In genomic region chr15:79042721-79043491, GRCm38 (mm10) we compare ENCODE assay signal across 8 mouse cellular contexts. TPM values are rescaled to one million over a fixed set of nuclear protein-coding genes. Genes with fewer than 3 reads are reported as not detected.
DNase-seq lines count a peak whose midpoint lies in the region; ATAC-seq and TF ChIP-seq lines count a peak whose summit lies in the region.

No protein-coding gene starts in this region.

- ATAC-seq in heart, embryonic 13.5 days (ENCODE audit: extremely low read depth, insufficient number of reproducible peaks, low FRiP score, low TSS enrichment): no peak
- ATAC-seq in intestine, embryonic 16.5 days: no peak
- ATAC-seq in midbrain, embryonic 13.5 days: peak; percentile 18; the same call in 1 of the 2 replicates

- peaks cover 32% of the 10 kb centered on the region for H3K4me1 ChIP-seq in heart, embryonic 13.5 days
- H3K4me1 ChIP-seq in ES-E14 (ENCODE audit: control insufficient read depth in 2 of 2, insufficient read depth in 2 of 2, low read length in 2 of 2, poor library complexity in 1 of 2): peaks cover 2 to 21% of the 10 kb centered on the region in 2 experiments; a peak in 2 of 4 replicates
- peaks cover 29% of the 10 kb centered on the region for H3K4me1 ChIP-seq in intestine, embryonic 16.5 days (ENCODE audit: control insufficient read depth, insufficient read depth, low read length)
- H3K4me1 ChIP-seq in midbrain, embryonic 13.5 days (replicated peaks): peaks cover 39% of the 10 kb centered on the region

- peaks cover 85% of the 10 kb centered on the region for H3K27me3 ChIP-seq in heart, embryonic 13.5 days (replicated peaks)
- peaks cover 15% of the 10 kb centered on the region for H3K27me3 ChIP-seq in intestine, embryonic 16.5 days (replicated peaks; ENCODE audit: control insufficient read depth, insufficient read depth, low read length)
- peaks cover 56% of the 10 kb centered on the region for H3K27me3 ChIP-seq in midbrain, embryonic 13.5 days

- 1% methylated on average over 105 of the region's 105 CpGs for WGBS in heart, embryonic 13.5 days
- WGBS in intestine, embryonic 16.5 days: under 1% methylated on average over 102 of the region's 105 CpGs
- WGBS in midbrain, embryonic 13.5 days: under 1% methylated on average over 96 of the region's 105 CpGs

- H3K4me2 ChIP-seq in heart, embryonic 13.5 days: peak overlapping the region; percentile 95
- peak overlapping the region; percentile 96 for H3K4me2 ChIP-seq in intestine, embryonic 16.5 days (ENCODE audit: low read depth, low read length)
- peak overlapping the region; percentile 81 for H3K4me2 ChIP-seq in midbrain, embryonic 13.5 days (replicated peaks)

- H3K27ac ChIP-seq in heart, embryonic 13.5 days (replicated peaks): no peak overlapping the region
- no peak overlapping the region for H3K27ac ChIP-seq in ES-E14 (ENCODE audit: insufficient read depth, low read depth, low read length, poor library complexity, severe bottlenecking)
- peak overlapping the region; percentile 56 for H3K27ac ChIP-seq in intestine, embryonic 16.5 days (ENCODE audit: low read length)
- 0 out of 2 replicates have a peak overlapping the region, but pooled peaks have one; percentile 17 for H3K27ac ChIP-seq in midbrain, embryonic 13.5 days

- peak overlapping the region; percentile 63 for H3K4me3 ChIP-seq in heart, embryonic 13.5 days
- peak overlapping the region; percentile 80 to 87 for H3K4me3 ChIP-seq in ES-E14 (ENCODE audit: insufficient read depth in 1 of 2, low read depth in 1 of 2, low read length in 2 of 2, poor library complexity in 1 of 2, severe bottlenecking in 1 of 2)
- H3K4me3 ChIP-seq in intestine, embryonic 16.5 days (ENCODE audit: low read length): peak overlapping the region; percentile 62
- H3K4me3 ChIP-seq in midbrain, embryonic 13.5 days (replicated peaks): peak overlapping the region; percentile 53

- peak overlapping the region; percentile 76 for H3K9ac ChIP-seq in heart, embryonic 13.5 days
- H3K9ac ChIP-seq in ES-E14 (ENCODE audit: insufficient read depth, low read depth, low read length, poor library complexity, severe bottlenecking): peak overlapping the region; percentile 75
- H3K9ac ChIP-seq in intestine, embryonic 16.5 days (ENCODE audit: low read depth, low read length): peak overlapping the region; percentile 74
- H3K9ac ChIP-seq in midbrain, embryonic 13.5 days (replicated peaks): peak overlapping the region; percentile 60

- no peaks in the 10 kb centered on the region for H3K9me3 ChIP-seq in heart, embryonic 13.5 days
- H3K9me3 ChIP-seq in ES-E14 (ENCODE audit: control insufficient read depth, insufficient read depth, low read depth, low read length): no peaks in the 10 kb centered on the region
- H3K9me3 ChIP-seq in intestine, embryonic 16.5 days (ENCODE audit: control insufficient read depth, low read length): no peaks in the 10 kb centered on the region
- no peaks in the 10 kb centered on the region for H3K9me3 ChIP-seq in midbrain, embryonic 13.5 days

- no peak for DNase-seq in heart, postnatal 14 days
- DNase-seq in ES-E14 (ENCODE audit: low read depth, low spot score): no peak
- DNase-seq in embryo, embryonic 11 days: peak; percentile 70
- DNase-seq in spleen, adult 12 weeks (ENCODE audit: low spot score): no peak
- DNase-seq in gastrocnemius, adult 8-10 months (ENCODE audit: low spot score in 2 of 2): no peak

- no peaks in the 10 kb centered on the region for H3K36me3 ChIP-seq in heart, embryonic 13.5 days
- no peaks in the 10 kb centered on the region for H3K36me3 ChIP-seq in ES-E14 (ENCODE audit: control insufficient read depth, insufficient read depth, low read length, poor library complexity, severe bottlenecking)
- no peaks in the 10 kb centered on the region for H3K36me3 ChIP-seq in intestine, embryonic 16.5 days (ENCODE audit: control insufficient read depth, insufficient read depth, low read length)
- H3K36me3 ChIP-seq in midbrain, embryonic 13.5 days: no peaks in the 10 kb centered on the region

- intact Hi-C loops in heart, postnatal 14 days (cut with DNase I): no loop called here

- in situ Hi-C loops in ES-E14 (cut with MboI; ENCODE audit: low sequenced_read_pairs in 2 of 2, unreplicated experiment in 2 of 2): no loop called here

TF ChIP-seq in ES-E14, 5 proteins besides CTCF, POLR2A, EP300 and RAD21:
- TF ChIP-seq CHD2 (IDR thresholded peaks at IDR 0.05; ENCODE audit: low read depth, low read length) (no peak), HCFC1 (IDR thresholded peaks at IDR 0.05; ENCODE audit: borderline replicate concordance, insufficient read depth, low read length) (no peak), ZNF384 (IDR thresholded peaks at IDR 0.05; ENCODE audit: low read depth, low read length) (no peak), ZC3H11A (IDR thresholded peaks at IDR 0.05; ENCODE audit: borderline replicate concordance, low read depth, low read length) (no peak), MAFK (IDR thresholded peaks at IDR 0.05; ENCODE audit: insufficient read depth, low read depth, low read length) (no peak)
TF ChIP-seq in ES-E14: peak in this region for 0.

RNA-seq across cellular contexts. Expression of gene Galr3, which starts 1.2 kb away (rescaled TPM):
- not detected in 2 replicates for polyA plus RNA-seq in heart, embryonic 13.5 days (2015; fragmentation: Nextera tagmentation; extraction: Ambion mirVana)
- total RNA-seq in heart, postnatal 14 days (2021): not detected
- total RNA-seq in ES-E14 (2012; rRNA removed): not detected in 2 replicates
- polyA plus RNA-seq in intestine, embryonic 16.5 days (2015; fragmentation: Nextera tagmentation; extraction: Ambion mirVana): 1.8 and 2.3 TPM in 2 replicates
- not detected in 2 replicates for polyA plus RNA-seq in midbrain, embryonic 13.5 days (2015; fragmentation: Nextera tagmentation; extraction: Ambion mirVana)
- total RNA-seq in gastrocnemius, adult 8-10 months (2022): not detected

RNA-seq across cellular contexts. Expression of gene H1f0, which starts 14.7 kb away (rescaled TPM):
- polyA plus RNA-seq in heart, embryonic 13.5 days (2015; fragmentation: Nextera tagmentation; extraction: Ambion mirVana): 237 and 238 TPM in 2 replicates
- total RNA-seq in heart, postnatal 14 days (2021): 100 to 1,000 TPM; 104 to 128 TPM
- 39.9 and 41.0 TPM in 2 replicates for total RNA-seq in ES-E14 (2012; rRNA removed)
- 438 and 456 TPM in 2 replicates for polyA plus RNA-seq in intestine, embryonic 16.5 days (2015; fragmentation: Nextera tagmentation; extraction: Ambion mirVana)
- polyA plus RNA-seq in midbrain, embryonic 13.5 days (2015; fragmentation: Nextera tagmentation; extraction: Ambion mirVana): 329 and 351 TPM in 2 replicates
- 100 to 1,000 TPM in 1 of 4 experiments, 10 to 100 TPM in 3; 84.7 to 103 (median 92.1) TPM for total RNA-seq in gastrocnemius, adult 8-10 months (2022)

RNA-seq across cellular contexts. Expression of gene Ankrd54, which starts 19.8 kb away (rescaled TPM):
- 23.9 and 25.4 TPM in 2 replicates for polyA plus RNA-seq in heart, embryonic 13.5 days (2015; fragmentation: Nextera tagmentation; extraction: Ambion mirVana)
- total RNA-seq in heart, postnatal 14 days (2021): 1 to 10 TPM; 8.7 to 9.4 TPM
- 25.4 and 28.5 TPM in 2 replicates for total RNA-seq in ES-E14 (2012; rRNA removed)
- 56.4 and 57.5 TPM in 2 replicates for polyA plus RNA-seq in intestine, embryonic 16.5 days (2015; fragmentation: Nextera tagmentation; extraction: Ambion mirVana)
- polyA plus RNA-seq in midbrain, embryonic 13.5 days (2015; fragmentation: Nextera tagmentation; extraction: Ambion mirVana): 52.6 and 56.4 TPM in 2 replicates
- 1 to 10 TPM; 3.1 to 5.8 (median 3.5) TPM for total RNA-seq in gastrocnemius, adult 8-10 months (2022)

RNA-seq across cellular contexts. Expression of gene Eif3l, which starts 32.1 kb away (rescaled TPM):
- polyA plus RNA-seq in heart, embryonic 13.5 days (2015; fragmentation: Nextera tagmentation; extraction: Ambion mirVana): 154 and 160 TPM in 2 replicates
- 10 to 100 TPM; 73.8 to 81.1 TPM for total RNA-seq in heart, postnatal 14 days (2021)
- 358 and 380 TPM in 2 replicates for total RNA-seq in ES-E14 (2012; rRNA removed)
- 221 and 238 TPM in 2 replicates for polyA plus RNA-seq in intestine, embryonic 16.5 days (2015; fragmentation: Nextera tagmentation; extraction: Ambion mirVana)
- 180 and 186 TPM in 2 replicates for polyA plus RNA-seq in midbrain, embryonic 13.5 days (2015; fragmentation: Nextera tagmentation; extraction: Ambion mirVana)
- total RNA-seq in gastrocnemius, adult 8-10 months (2022): 10 to 100 TPM; 57.8 to 60.8 (median 60.6) TPM

Comparison
In these comparisons a context has a peak if more than half of its experiments do, and no peak if none do; other contexts are left out.
1. H3K27ac ChIP-seq: peak in intestine, embryonic 16.5 days (single experiment) and midbrain, embryonic 13.5 days (single experiment); none in heart, embryonic 13.5 days (single experiment) and ES-E14 (single experiment).
2. Peak in every context shown above with its lines, with median percentiles within 50 percentile points of each other: H3K4me2 ChIP-seq, H3K4me3 ChIP-seq and H3K9ac ChIP-seq.